Mouse (Mus musculus): Measurements from ENCODE around the gene Dlg2.

The Dlg2 gene

GRCm38 (mm10) chr7:91284167-91284566 is 807.7 kb downstream of the Dlg2 start:
- DNase-seq: no peak

- DNase-seq: no peak
Measured at GRCm38 (mm10) chr7:91288324-91288723, 811.9 kb downstream of the Dlg2 start.

GRCm38 (mm10) chr7:91296127-91296526 is 819.7 kb downstream of the Dlg2 start:
- no peak for DNase-seq

- DNase-seq: no peak
Measured at GRCm38 (mm10) chr7:91311177-91311576, 834.7 kb downstream of the Dlg2 start.

- no peak for DNase-seq
Measured at GRCm38 (mm10) chr7:91345073-91345472, 868.6 kb downstream of the Dlg2 start.

- no peak for DNase-seq
Measured at GRCm38 (mm10) chr7:91369821-91370321, 893.4 kb downstream of the Dlg2 start.

GRCm38 (mm10) chr7:91382281-91382680 is 905.8 kb downstream of the Dlg2 start:
- DNase-seq: no peak

GRCm38 (mm10) chr7:91383873-91384272 is 907.4 kb downstream of the Dlg2 start:
- no peak for DNase-seq

- DNase-seq: no peak
Measured at GRCm38 (mm10) chr7:91389272-91389671, 912.8 kb downstream of the Dlg2 start.

- DNase-seq: no peak
Measured at GRCm38 (mm10) chr7:91397827-91398226, 921.4 kb downstream of the Dlg2 start.

- DNase-seq: no peak
Measured at GRCm38 (mm10) chr7:91412109-91412508, 935.6 kb downstream of the Dlg2 start.

GRCm38 (mm10) chr7:91414150-91414549 is 937.7 kb downstream of the Dlg2 start:
- DNase-seq: no peak

- no peak for DNase-seq
Measured at GRCm38 (mm10) chr7:91414749-91415148, 938.3 kb downstream of the Dlg2 start.

- DNase-seq: no peak
Measured at GRCm38 (mm10) chr7:91420215-91420614, 943.7 kb downstream of the Dlg2 start.

- no peak for DNase-seq
Measured at GRCm38 (mm10) chr7:91423784-91424183, 947.3 kb downstream of the Dlg2 start.

- no peak for DNase-seq
Measured at GRCm38 (mm10) chr7:91429712-91430275, 953.3 kb downstream of the Dlg2 start.

- DNase-seq: peak in 1 of 2 experiments; percentile 2
Measured at GRCm38 (mm10) chr7:91431594-91432240, 955.2 kb downstream of the Dlg2 start.

GRCm38 (mm10) chr7:91432563-91432962 is 956.1 kb downstream of the Dlg2 start:
- no peak for DNase-seq

GRCm38 (mm10) chr7:91434739-91435138 is 958.3 kb downstream of the Dlg2 start:
- DNase-seq: no peak

- DNase-seq: no peak
Measured at GRCm38 (mm10) chr7:91440326-91440725, 963.9 kb downstream of the Dlg2 start.

- DNase-seq: no peak
Measured at GRCm38 (mm10) chr7:91442447-91443376, 966.2 kb downstream of the Dlg2 start.

- no peak for DNase-seq
Measured at GRCm38 (mm10) chr7:91443377-91443714, 966.9 kb downstream of the Dlg2 start.

- DNase-seq: no peak
Measured at GRCm38 (mm10) chr7:91443913-91444312, 967.4 kb downstream of the Dlg2 start.

- DNase-seq: no peak
Measured at GRCm38 (mm10) chr7:91444728-91445127, 968.3 kb downstream of the Dlg2 start.

Measured in thymus, postnatal 36 days (tissue).